Mouse (Mus musculus) limb, embryonic 15.5 days (tissue): ENCODE data around the gene Bfsp1. TPM values are rescaled to one million over a fixed set of nuclear protein-coding genes. Genes with fewer than 3 reads are reported as not detected.

Source experiments
- ATAC-seq: fragments of 200-750 bp; cut with Nextera tagmentation; 2 replicates; pipeline ENCODE4 v1.8.0; 2017; ENCODE audit warnings: low read depth, moderate TSS enrichment; ENCODE audit not compliant: insufficient number of reproducible peaks, low FRiP score, low TSS enrichment
- H3K27ac ChIP-seq: fragments of 300-500 bp; sonication (generic); 2 replicates; pipeline ENCODE4 v1.5.1; 2015; ENCODE audit warnings: moderate library complexity, mild to moderate bottlenecking, inconsistent platforms
- H3K27me3 ChIP-seq: fragments of 300-500 bp; sonication (generic); 2 replicates; pipeline ENCODE4 v1.6.1; 2015; ENCODE audit warnings: inconsistent platforms
- H3K36me3 ChIP-seq: fragments of 300-500 bp; sonication (generic); 2 replicates; pipeline ENCODE4 v1.6.1; 2015; ENCODE audit warnings: inconsistent platforms
- H3K4me1 ChIP-seq: fragments of 300-500 bp; sonication (generic); 2 replicates; pipeline ENCODE4 v1.6.1; 2015; ENCODE audit warnings: inconsistent platforms
- H3K4me2 ChIP-seq: fragments of 300-500 bp; sonication (generic); 2 replicates; pipeline ENCODE4 v1.6.1; 2015; ENCODE audit warnings: mild to moderate bottlenecking, inconsistent platforms
- H3K4me3 ChIP-seq: fragments of 300-500 bp; sonication (generic); 2 replicates; pipeline ENCODE4 v1.5.1; 2015; ENCODE audit warnings: mild to moderate bottlenecking, inconsistent platforms
- H3K9ac ChIP-seq: fragments of 300-500 bp; sonication (generic); 2 replicates; pipeline ENCODE4 v1.6.1; 2015; ENCODE audit warnings: inconsistent platforms
- H3K9me3 ChIP-seq: fragments of 300-500 bp; sonication (generic); 2 replicates; pipeline ENCODE4 v1.6.1; 2016; ENCODE audit warnings: inconsistent platforms
- WGBS: fragments of 180-500 bp; shearing (Covaris S2); methylation state at CpG from one replicate; pipeline ENCODE4 v1.1.7; 2015; 5-methylcytosine and 5-hydroxymethylcytosine counted together
- polyA plus RNA-seq: library from polyadenylated mRNA; unstranded; fragments of >200 nt; fragmentation: Nextera tagmentation; extraction: Ambion mirVana; gene quantifications from 2 replicates; pipeline ENCODE4 v1.2.1, GENCODE M21; 2015

The Bfsp1 gene
- polyA plus RNA-seq, 1 experiment from 2014 or later: 2.8 TPM

DNA sequence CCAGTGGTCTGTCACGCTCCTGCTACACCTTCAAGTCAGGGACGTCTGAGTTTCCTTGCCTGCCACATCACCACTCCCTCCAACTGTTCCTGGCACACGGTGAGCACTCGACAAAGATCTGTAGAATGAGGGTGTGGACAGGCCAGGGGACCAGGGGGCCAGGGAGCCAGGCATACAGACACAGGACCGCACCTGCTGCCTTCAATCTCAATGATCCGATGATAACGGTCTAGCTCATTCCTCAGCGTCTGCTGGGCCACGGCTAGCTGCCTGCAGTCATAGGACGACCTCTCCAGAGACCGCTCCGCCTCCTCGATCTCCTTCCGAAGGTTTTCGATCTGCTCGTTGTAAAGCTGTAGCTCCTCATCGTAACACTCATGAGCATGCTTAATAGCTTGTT is 31.3 kb downstream of the Bfsp1 start:
- Histone ChIP-seq H3K9ac (no peak overlapping the region), H3K27me3 (no peaks in the 10 kb centered on the region), H3K4me2 (no peak overlapping the region), H3K4me1 (peaks cover 10% of the 10 kb centered on the region), H3K9me3 (no peaks in the 10 kb centered on the region), H3K4me3 (no peak overlapping the region), H3K36me3 (no peaks in the 10 kb centered on the region), H3K27ac (no peak overlapping the region)
- ATAC-seq: no peak
- WGBS: 65% methylated on average over 17 of the region's 17 CpGs

- H3K36me3 ChIP-seq: no peaks in the 10 kb centered on the region
- no peak overlapping the region for H3K4me2 ChIP-seq
- no peak overlapping the region for H3K27ac ChIP-seq
- no peak for ATAC-seq
- WGBS: 89% methylated on average over 11 of the region's 11 CpGs
- no peak overlapping the region for H3K9ac ChIP-seq
- no peaks in the 10 kb centered on the region for H3K9me3 ChIP-seq
- no peaks in the 10 kb centered on the region for H3K27me3 ChIP-seq
- no peaks in the 10 kb centered on the region for H3K4me1 ChIP-seq
- no peak overlapping the region for H3K4me3 ChIP-seq
These were observed 49.5 kb downstream of the Bfsp1 start for GRCm38 (mm10) chr2:143813461-143813860.

- H3K4me3 ChIP-seq: no peak overlapping the region
- H3K27ac ChIP-seq: no peak overlapping the region
- ATAC-seq: no peak
- H3K9ac ChIP-seq: no peak overlapping the region
- H3K9me3 ChIP-seq: no peaks in the 10 kb centered on the region
- no peaks in the 10 kb centered on the region for H3K27me3 ChIP-seq
- WGBS: 59% methylated on average over 4 of the region's 4 CpGs
- no peaks in the 10 kb centered on the region for H3K4me1 ChIP-seq
- no peak overlapping the region for H3K4me2 ChIP-seq
- no peaks in the 10 kb centered on the region for H3K36me3 ChIP-seq
These were observed 50.7 kb downstream of the Bfsp1 start for GRCm38 (mm10) chr2:143812262-143812661.

GRCm38 (mm10) chr2:143808789-143809188 is 54.2 kb downstream of the Bfsp1 start:
- Histone ChIP-seq H3K27me3 (no peaks in the 10 kb centered on the region), H3K27ac (no peak overlapping the region), H3K4me2 (no peak overlapping the region), H3K36me3 (no peaks in the 10 kb centered on the region), H3K9ac (no peak overlapping the region), H3K4me3 (no peak overlapping the region), H3K9me3 (no peaks in the 10 kb centered on the region), H3K4me1 (no peaks in the 10 kb centered on the region)
- no peak for ATAC-seq
- WGBS: 60% methylated on average over 5 of the region's 5 CpGs

DNA sequence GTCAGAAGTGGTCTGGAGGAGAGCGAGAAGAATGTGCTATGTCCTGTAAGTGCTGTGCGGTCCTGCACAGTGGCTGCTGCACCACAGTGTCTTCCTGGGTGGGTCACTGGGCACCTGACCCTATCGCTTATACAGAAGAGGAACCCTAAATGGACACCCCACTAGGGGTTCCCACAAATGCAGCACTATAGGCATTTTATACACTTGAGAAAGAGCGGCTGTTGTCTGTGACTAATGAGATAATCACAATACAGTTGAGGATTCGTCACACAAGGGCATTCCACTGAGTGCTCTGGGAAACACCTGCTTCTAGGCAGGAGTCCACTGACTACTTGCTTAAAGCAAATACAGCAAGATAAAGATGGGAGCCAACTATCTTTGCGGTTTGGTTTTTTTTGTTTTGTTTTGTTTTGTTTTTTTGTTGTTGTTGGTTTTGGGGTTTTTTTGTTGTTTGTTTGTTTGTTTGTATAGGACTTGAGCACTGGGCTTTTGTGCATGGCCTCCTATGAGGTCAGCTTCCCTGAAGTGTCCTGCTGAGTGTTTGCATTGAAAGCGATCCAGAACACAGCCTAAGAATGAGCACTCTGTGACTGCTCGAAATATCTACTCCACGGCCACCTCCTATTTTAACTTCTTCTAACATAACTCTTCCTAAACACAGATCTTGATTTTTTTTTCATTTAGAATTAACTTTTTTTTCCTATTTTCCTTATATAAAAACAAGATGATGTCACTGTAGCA is 55.9 kb downstream of the Bfsp1 start:
- H3K27ac ChIP-seq: no peak overlapping the region
- H3K9ac ChIP-seq: no peak overlapping the region
- no peak overlapping the region for H3K4me3 ChIP-seq
- 76% methylated on average over 9 of the region's 9 CpGs for WGBS
- no peaks in the 10 kb centered on the region for H3K36me3 ChIP-seq
- no peak overlapping the region for H3K4me2 ChIP-seq
- no peaks in the 10 kb centered on the region for H3K4me1 ChIP-seq
- ATAC-seq: no peak
- H3K9me3 ChIP-seq: no peaks in the 10 kb centered on the region
- H3K27me3 ChIP-seq: no peaks in the 10 kb centered on the region

GRCm38 (mm10) chr2:143806140-143806923 is 56.6 kb downstream of the Bfsp1 start:
- no peak for ATAC-seq
- H3K36me3 ChIP-seq: no peaks in the 10 kb centered on the region
- no peak overlapping the region for H3K4me2 ChIP-seq
- no peak overlapping the region for H3K4me3 ChIP-seq
- WGBS: 65% methylated on average over 15 of the region's 15 CpGs
- H3K9ac ChIP-seq: no peak overlapping the region
- no peaks in the 10 kb centered on the region for H3K27me3 ChIP-seq
- no peaks in the 10 kb centered on the region for H3K4me1 ChIP-seq
- no peak overlapping the region for H3K27ac ChIP-seq
- H3K9me3 ChIP-seq: no peaks in the 10 kb centered on the region

GRCm38 (mm10) chr2:143801097-143801496 is 61.9 kb downstream of the Bfsp1 start:
- Histone ChIP-seq H3K9me3 (no peaks in the 10 kb centered on the region), H3K27me3 (no peaks in the 10 kb centered on the region), H3K4me1 (no peaks in the 10 kb centered on the region), H3K4me3 (no peak overlapping the region), H3K36me3 (no peaks in the 10 kb centered on the region), H3K27ac (no peak overlapping the region), H3K9ac (no peak overlapping the region), H3K4me2 (no peak overlapping the region)
- WGBS: 47% methylated on average over 5 of the region's 5 CpGs
- no peak for ATAC-seq

DNA sequence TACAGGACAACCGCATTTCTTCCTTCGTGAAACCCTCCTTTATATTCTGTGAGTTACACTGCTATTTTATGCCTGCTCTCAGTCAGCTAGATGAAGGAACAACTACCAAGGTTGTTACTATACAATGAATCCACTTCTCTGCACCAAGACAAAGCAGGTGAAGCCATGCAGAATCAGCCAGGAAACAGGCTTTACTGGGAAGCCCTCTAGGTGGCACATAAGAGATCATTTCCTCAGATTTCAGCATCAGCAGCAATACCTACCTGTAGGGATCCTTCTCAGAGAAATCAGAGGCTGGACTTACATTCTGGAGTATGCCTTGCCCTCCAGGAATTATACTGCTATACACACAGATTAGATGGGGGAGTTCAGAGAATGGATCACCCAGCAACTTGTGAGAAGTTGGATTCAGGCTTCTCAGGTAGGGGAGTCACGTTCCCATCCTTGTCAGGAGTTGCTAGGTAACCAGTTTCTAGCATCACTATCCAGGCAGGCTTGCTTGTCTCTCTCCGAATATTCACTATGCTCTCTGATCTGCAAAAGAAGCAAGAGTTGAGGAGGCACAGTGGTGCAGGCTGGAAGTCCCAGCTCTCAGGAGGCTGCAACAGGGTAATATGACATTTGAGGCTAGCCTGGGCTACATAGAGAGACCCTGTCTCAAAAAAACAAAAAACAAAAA is 66.5 kb downstream of the Bfsp1 start:
- 74% methylated on average over 4 of the region's 4 CpGs for WGBS
- Histone ChIP-seq H3K27ac (no peak overlapping the region), H3K4me2 (no peak overlapping the region), H3K9me3 (no peaks in the 10 kb centered on the region), H3K36me3 (no peaks in the 10 kb centered on the region), H3K4me3 (no peak overlapping the region), H3K27me3 (no peaks in the 10 kb centered on the region), H3K4me1 (no peaks in the 10 kb centered on the region), H3K9ac (no peak overlapping the region)
- ATAC-seq: no peak

- H3K4me1 ChIP-seq: no peaks in the 10 kb centered on the region
- H3K27me3 ChIP-seq: no peaks in the 10 kb centered on the region
- 80% methylated on average over 4 of the region's 4 CpGs for WGBS
- H3K4me2 ChIP-seq: no peak overlapping the region
- no peak for ATAC-seq
- no peaks in the 10 kb centered on the region for H3K36me3 ChIP-seq
- H3K4me3 ChIP-seq: no peak overlapping the region
- H3K27ac ChIP-seq: no peak overlapping the region
- H3K9ac ChIP-seq: no peak overlapping the region
- H3K9me3 ChIP-seq: no peaks in the 10 kb centered on the region
These were observed 67.1 kb downstream of the Bfsp1 start for GRCm38 (mm10) chr2:143795858-143796257.

DNA sequence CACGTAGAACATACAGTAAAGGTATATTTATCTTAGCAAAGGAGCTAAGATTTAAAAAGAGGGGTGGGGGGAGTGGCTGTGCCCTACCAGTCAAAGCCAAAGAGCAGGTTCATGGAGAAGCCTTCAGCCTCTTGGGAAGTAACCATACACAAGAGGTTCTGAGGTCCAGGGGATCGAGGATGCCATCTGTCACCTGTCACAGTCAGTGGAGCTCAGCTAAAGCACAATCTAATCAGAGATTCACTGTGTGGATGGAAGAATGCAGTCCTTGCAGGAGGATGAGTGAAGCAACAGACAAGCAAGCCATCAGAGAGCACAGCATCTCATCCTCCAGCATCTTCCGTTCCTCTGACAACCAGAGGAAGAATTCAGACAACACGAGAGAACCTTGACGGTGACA is 73.1 kb downstream of the Bfsp1 start:
- H3K4me1 ChIP-seq: no peaks in the 10 kb centered on the region
- no peaks in the 10 kb centered on the region for H3K36me3 ChIP-seq
- WGBS: 85% methylated on average over 5 of the region's 5 CpGs
- no peaks in the 10 kb centered on the region for H3K9me3 ChIP-seq
- H3K4me2 ChIP-seq: no peak overlapping the region
- H3K27me3 ChIP-seq: no peaks in the 10 kb centered on the region
- no peak for ATAC-seq
- no peak overlapping the region for H3K27ac ChIP-seq
- H3K4me3 ChIP-seq: no peak overlapping the region
- H3K9ac ChIP-seq: no peak overlapping the region

- H3K36me3 ChIP-seq: no peaks in the 10 kb centered on the region
- no peak overlapping the region for H3K4me3 ChIP-seq
- ATAC-seq: no peak
- H3K9me3 ChIP-seq: no peaks in the 10 kb centered on the region
- H3K4me1 ChIP-seq: no peaks in the 10 kb centered on the region
- no peak overlapping the region for H3K27ac ChIP-seq
- H3K27me3 ChIP-seq: no peaks in the 10 kb centered on the region
- no peak overlapping the region for H3K9ac ChIP-seq
- 65% methylated on average over 2 of the region's 2 CpGs for WGBS
- H3K4me2 ChIP-seq: no peak overlapping the region
These were observed 82.7 kb downstream of the Bfsp1 start for GRCm38 (mm10) chr2:143780310-143780709.
